Mouse (Mus musculus): ENCODE measurements around the gene F7. TPM values are rescaled to one million over a fixed set of nuclear protein-coding genes. Genes with fewer than 3 reads are reported as not detected.
A peak's percentile ranks its signal among the peaks of the same experiment; 100 is the strongest.
"Not testable (repeated sequence)": the region's sequence is repeated elsewhere in the genome, so short reads cannot be mapped to it uniquely, and the experiment has no call there.

Gene F7
- total RNA-seq, 4 experiments from 2014 or later = not detected

DNA sequence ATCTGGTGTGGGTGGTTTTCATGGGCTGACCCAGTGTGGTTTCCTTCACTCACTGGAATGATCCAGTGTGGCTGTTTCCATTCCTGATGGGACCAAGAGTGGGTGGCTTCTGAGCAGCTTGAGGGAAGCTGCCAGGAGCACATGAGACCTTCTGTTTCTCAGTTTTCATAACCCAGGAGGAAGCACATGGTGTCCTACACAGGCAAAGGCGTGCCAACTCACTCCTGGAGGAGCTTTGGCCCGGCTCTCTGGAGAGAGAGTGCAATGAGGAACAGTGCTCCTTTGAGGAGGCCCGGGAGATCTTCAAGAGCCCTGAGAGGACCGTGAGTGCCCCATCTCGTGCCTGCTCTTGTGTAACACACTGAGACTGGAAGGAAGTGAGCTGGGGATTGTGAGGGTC, 2.6 kb downstream of the F7 start:
- peak; percentile 70 for DNase-seq (ENCODE audit: low spot score in 2 of 2)

DNA sequence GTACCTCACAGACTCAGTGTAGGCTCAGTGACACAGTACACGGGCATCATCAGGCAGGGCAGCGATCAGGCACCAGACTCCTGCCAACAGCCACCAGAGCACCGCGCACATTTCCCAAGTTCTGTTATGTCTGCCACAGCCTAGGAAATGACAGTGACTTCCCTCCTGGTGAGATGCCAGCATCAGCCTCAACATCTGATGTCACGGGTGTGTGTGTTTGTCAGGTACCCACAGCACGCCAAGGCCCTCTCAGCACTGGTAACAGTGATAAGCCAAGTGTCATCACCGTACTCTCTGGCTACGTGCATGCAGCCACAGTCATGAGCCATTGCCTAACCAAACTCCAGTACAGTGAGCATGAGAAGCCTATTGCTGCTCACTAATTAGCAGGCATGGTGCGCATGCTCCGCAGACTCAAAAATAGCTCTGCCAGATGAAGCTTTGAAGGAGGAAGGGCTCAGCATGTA, 10.5 kb downstream of the F7 start:
- peak; percentile 46 to 56 for DNase-seq (ENCODE audit: low spot score in 2 of 2)

DNA sequence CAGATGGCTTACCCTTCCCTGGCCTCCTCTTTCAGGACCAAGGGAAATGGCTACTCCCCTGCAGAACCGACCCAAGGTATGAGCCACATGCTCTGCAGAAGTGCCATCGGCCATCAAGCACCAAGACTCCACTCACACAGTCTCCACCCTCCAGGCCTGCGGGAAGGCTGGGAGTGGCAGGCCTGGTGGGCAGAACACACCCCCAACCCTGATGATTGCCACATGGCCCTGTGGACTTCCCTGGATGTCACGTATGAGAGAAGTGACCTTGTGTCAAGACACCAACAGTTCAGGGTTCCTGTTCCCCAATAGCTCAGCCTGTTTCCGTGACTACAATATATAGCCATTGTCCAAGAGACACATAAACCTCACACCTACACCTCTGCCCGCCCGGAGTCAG, 11.2 kb downstream of the F7 start, which contains the start of gene F10:
Gene F10, plus strand, starts transcription at position 294 of the 400 bp plus-strand sequence.
- DNase-seq (ENCODE audit: low spot score in 2 of 2) = no peak

DNA sequence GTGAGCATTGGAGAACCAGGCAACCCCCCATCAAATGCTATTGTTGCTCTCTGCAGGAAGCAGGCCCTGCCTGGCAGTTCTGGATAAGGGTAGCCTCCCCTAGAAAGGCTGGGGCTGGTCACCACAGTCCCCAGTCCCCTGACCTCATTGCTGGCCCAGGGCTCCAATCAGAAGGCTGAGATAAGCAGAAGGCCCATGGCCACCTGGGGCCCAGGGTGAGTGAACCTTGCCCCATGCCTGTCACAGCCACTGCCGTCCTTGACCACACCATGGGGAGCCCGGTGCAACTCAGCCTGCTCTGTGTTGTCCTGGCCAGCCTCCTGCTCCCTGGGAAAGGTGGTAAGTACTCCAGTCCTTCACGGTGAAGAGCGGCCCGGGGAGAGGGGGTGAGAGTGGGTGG, 11.7 kb downstream of the F7 start:
- no peak for DNase-seq (ENCODE audit: low spot score in 2 of 2)

DNA sequence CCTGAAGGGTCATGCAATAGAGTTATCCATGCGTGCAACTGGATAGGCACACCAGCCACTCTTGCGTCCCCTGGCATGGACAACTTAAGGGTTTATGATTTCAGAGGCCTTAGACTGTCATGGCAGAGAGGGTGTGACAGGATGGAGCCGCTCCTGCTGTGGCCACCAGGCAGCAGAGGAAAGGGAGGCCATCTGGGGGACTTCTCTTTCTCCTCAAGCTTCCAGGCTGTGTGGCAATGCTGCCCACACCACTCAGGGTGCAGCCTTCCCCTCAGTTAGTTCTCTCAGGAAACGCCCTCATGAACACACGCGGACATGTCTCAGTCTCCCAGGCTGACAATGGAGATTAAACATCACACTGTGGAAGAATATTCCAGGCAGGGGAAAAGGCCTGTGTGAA, 13.2 kb downstream of the F7 start:
- no peak for DNase-seq (ENCODE audit: low spot score in 2 of 2)

DNA sequence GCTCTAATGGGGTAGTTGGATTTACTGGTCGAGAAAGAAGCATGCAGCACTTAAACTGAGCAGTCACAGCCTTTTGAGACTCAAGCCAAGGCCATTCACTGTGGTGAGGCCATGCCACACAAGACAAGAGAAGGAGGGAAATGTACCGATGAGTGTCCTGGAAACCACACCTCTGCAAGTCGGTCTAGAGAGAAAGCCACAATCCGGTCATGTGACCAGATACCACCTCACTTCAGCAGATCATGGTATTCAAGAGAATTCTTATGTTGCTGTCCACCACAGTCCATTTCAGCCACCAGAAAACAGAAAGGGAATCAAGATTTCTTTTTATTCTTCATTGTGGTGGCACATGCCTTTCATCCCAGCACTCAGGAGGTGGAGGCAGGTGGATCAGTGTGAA, 15.6 kb downstream of the F7 start:
- DNase-seq (ENCODE audit: low spot score in 2 of 2) = no peak

DNA sequence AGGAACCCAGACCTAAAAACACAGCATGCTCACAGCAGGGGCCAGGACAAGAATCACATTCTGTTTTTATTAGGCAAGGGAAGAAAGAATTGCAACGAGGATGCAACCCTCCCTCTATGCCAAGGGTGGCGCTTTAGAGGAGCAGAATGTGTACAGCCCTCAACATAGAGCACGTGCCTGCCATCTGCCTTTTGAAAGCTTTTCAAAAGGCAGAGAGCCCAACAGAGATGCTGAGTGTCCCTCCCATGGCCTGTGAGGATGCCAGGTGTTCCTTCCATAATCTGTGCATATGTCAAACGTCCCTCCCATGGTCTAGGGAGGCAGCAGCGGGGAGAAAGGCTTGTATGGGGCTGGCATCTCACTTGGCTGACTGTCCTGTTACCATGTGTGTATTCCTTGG, 21.8 kb downstream of the F7 start:
- no peak for DNase-seq (ENCODE audit: low spot score in 2 of 2)

DNA sequence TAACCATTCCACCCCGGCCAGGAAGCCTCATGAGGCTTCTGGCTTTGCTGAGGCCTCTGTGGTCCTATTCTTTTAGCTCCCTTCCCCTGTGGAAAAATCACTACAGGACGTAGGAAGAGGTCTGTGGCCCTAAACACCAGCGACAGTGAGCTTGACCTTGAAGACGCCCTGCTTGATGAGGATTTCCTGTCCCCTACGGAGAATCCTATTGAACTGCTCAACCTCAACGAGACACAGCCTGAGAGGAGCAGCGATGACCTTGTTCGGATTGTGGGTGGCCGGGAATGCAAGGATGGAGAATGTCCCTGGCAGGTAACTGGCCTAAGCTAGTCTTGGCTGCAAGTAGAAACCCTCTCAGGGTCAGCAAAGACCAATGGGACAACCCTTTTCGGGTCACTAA, 24.7 kb downstream of the F7 start:
- no peak for DNase-seq (ENCODE audit: low spot score in 2 of 2)

DNA sequence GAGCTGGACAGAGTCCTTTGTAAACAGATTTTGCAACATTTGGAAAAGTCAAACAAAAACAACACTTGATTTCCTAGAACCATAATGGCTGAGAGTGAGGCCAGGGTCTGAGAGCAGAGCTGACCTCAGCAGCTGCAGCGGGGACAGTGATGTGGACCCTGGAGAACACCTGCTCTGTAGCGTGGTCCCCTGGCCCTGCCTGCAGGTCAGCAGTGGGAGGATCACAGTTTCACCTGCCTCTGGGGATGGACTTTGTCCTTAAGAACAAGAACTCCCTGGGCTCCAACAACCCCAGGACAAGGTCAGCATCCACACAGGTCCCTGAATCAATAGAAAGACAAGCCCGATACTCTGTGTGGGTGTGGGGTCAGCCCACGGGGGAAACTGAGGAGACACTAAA, 31.5 kb downstream of the F7 start:
- no peak for DNase-seq (ENCODE audit: low spot score in 2 of 2)

DNA sequence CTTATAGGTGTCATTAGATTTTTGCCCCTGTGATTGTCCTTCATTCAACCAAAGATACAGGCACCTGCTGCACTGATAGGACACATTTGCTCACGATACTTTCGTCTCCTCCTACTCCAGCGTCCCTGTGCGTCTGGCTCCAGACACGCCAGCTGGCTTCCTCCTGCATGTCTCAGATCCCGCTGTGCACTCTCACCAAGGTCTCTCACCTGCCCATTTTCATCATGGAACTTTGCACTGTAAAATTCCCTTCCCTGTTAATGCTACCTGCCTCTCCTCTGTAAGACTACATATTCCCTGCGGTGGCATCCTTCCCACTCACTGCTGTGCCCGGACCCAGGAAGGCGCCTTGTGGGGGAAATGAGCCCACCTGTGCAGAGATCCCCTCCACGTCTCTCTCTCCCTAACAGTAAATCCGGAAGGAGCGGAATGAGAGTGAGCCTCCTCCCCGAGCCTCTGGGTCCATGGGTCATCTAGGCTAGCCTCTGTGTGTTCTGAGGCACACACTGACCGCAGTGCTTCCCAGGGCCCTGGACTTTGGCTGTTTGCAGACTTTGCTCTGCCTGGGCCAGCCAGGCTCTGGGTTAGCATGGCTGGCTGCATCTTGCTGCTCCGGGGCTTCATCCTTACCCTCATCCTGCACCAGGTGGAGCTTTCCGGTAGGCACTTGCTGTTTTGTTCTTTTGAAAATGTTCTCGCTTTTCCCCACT, 34.8 kb downstream of the F7 start, which contains the start of gene Proz:
Gene Proz, plus strand, starts transcription at position 474 of the 710 bp plus-strand sequence.
- no peak for DNase-seq (ENCODE audit: low spot score in 2 of 2)

DNA sequence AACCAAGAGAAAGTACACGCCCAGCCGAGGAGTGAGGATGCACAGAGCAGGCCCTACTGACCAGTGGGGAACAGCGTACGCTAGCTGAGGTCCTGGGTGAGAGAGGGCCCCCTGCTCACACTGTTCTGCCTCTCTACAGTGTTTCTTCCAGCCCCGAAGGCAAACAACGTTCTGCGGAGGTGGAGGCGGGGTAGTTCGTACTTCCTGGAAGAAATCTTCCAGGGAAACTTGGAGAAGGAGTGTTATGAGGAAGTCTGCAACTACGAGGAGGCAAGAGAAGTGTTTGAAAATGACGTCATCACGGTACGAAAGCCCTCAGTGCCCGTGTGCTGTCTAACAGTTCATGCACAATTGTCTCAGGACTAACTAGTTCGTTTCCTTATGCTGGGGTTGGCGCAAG, 37.3 kb downstream of the F7 start:
- no peak for DNase-seq (ENCODE audit: low spot score in 2 of 2)

DNA sequence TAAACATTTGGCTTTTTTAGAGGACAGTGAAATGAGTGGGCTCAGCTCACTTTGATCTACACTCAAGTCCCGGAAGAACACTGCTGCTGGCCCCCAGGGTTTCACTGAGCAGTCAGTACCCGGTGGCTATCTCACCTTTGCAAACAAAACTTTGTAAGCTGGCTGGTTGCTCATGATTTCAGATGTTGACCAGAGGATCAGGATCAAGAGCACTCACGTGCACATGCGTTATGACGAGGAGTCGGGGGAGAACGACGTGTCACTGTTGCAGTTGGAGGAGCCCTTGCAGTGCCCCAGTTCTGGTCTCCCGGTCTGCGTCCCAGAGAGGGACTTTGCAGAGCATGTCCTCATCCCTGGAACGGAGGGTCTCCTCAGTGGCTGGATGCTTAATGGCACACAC, 47.4 kb downstream of the F7 start:
- no peak for DNase-seq (ENCODE audit: low spot score in 2 of 2)

DNA sequence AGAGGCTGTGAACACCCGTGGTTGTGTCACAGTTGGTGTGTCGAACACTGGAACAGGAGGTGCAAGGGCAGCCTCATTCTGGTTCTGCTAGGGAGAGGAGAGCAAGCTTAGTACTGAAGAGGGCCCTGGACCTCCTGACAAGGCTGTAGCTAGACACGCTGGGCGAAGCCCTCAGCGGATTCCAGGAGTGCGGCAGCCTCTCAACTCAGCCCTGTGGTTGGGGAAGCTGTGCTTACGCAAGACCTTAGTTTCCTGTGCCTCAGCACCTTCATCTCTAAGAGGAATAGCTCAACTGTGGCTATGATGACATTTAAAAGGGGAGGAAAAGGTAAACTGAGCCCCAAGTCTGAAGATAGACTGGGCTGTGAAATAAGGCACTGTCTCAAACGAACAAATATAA, 49.2 kb downstream of the F7 start:
- no peak for DNase-seq (ENCODE audit: low spot score in 2 of 2)

DNA sequence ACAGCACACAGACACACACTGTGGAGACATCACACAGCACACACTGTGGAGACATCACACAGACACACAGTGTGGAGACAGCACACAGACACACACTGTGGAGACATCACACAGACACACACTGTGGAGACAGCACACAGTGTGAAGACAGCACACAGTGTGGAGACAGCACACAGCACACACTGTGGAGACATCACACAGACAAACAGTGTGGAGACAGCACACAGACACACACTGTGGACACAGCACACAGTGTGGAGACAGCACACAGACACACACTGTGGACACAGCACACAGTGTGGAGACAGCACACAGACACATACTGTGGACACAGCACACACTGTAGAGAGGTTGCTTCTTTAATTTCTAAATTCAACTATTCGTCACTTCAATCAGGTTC, 49.7 kb downstream of the F7 start:
- not testable (repeated sequence) for DNase-seq (ENCODE audit: low spot score in 2 of 2)

DNA sequence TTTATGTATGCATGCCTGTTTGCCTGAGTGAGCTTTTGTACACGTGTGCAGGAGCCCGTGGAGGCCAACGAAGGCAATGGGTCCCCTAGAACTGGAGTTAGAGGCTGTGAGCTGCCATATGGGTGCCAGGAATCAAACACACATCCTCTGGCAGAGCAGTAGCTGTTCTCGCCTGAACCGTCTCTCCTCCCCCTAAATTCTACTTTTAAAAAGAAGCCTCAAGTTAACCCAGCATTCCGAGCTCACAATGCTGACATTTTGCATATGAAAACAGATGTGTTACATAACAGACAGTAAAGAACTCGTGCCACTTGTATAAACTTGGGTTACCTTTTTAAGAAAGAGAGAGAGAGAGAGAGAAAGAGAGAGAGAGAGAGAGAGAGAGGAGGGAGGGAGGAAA, 51.7 kb downstream of the F7 start:
- no peak for DNase-seq (ENCODE audit: low spot score in 2 of 2)

Other genes starting within 250 kb of the F7 start
- 100 to 1,000 TPM; 191 to 291 (median 234) TPM for gene Mcf2l, start 152.2 kb upstream of the F7 start, total RNA-seq (2022)
- gene F10, start 11.3 kb downstream of the F7 start, total RNA-seq (2022) = not detected
- not detected for gene Proz, start 34.9 kb downstream of the F7 start, total RNA-seq (2022)
- 10 to 100 TPM; 25.6 to 35.2 (median 27.4) TPM for gene Pcid2, start 79.4 kb downstream of the F7 start, total RNA-seq (2022)
- 10 to 100 TPM; 53.7 to 60.8 (median 57.4) TPM for gene Cul4a, start 79.6 kb downstream of the F7 start, total RNA-seq (2022)
- 100 to 1,000 TPM; 261 to 360 (median 306) TPM for gene Lamp1, start 133.1 kb downstream of the F7 start, total RNA-seq (2022)
- 1 to 10 TPM; 3.9 to 6.7 (median 5.5) TPM for gene Grtp1, start 174.6 kb downstream of the F7 start, total RNA-seq (2022)
- 1 to 10 TPM in 2 of 4 experiments, under 1 TPM in 2; 0.59 to 1.3 (median 1.0) TPM for gene Adprhl1, start 228.1 kb downstream of the F7 start, total RNA-seq (2022)

All from layer of hippocampus, adult 8-10 months (tissue).